Mouse (Mus musculus): ENCODE results near the gene Fam213b. TPM values are rescaled to one million over a fixed set of nuclear protein-coding genes. Genes with fewer than 3 reads are reported as not detected.
A peak's percentile ranks its signal among the peaks of the same experiment; 100 is the strongest.

Gene Fam213b
- total RNA-seq, 2 experiments from 2014 or later, result 54.8 to 58.7 TPM

DNA sequence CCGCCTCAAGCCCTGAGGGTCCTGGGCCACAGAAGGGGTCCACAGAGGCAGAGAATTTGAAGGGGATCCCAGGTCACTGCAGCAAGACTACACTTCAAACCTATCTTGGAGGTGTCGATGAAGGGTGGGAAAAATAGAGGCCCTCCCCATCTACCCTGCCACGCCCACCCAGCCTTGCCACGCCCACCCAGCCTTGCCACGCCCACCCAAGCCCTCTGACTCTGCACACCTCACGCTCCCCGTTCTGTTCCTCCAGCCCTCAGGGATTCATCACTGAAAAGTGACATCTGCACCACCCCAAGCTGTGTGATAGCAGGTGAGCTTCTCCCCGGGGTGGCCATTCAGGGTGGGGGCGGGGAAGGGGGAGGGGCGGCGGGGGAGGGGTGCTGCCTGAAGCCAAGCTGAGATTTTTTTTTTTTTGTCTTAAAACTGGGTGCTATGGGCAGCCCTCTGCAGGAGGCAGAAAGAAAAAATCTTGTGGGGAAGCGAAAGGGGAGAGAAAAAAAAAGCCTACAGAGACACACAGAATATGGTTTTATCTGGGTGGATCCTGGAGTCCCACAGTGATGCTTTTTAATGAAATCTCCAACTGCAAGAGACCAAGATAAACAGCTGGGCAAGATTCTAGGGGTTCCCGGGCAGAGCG, 16.8 kb downstream of the Fam213b start:
- no peak for DNase-seq (ENCODE audit: low spot score in 2 of 2)

DNA sequence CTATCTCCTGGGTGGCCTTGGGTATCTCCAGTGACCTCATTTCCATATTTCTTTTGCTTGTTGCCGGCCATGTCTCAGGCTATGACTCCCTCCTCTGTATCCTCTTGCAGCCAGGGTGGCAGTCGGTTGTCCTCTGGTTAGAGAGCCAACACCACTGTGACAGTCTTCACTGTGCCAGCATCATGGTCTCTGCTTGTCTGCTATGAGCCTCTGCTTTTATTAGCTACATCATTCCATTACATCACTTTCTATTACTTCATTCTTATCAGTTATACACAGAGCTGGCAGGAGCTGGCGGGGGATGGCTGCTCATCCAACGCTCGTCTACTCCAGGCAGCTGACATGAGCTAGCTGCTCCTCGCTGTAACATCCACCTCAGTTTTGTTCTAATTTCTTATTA, 18.2 kb downstream of the Fam213b start:
- peak in 1 of 2 experiments; percentile 55 for DNase-seq (ENCODE audit: low spot score in 2 of 2)

GRCm38 (mm10) chr4:154877864-154878548, 20.9 kb downstream of the Fam213b start:
- DNase-seq (ENCODE audit: low spot score in 2 of 2), result peak; percentile 83 to 92

DNA sequence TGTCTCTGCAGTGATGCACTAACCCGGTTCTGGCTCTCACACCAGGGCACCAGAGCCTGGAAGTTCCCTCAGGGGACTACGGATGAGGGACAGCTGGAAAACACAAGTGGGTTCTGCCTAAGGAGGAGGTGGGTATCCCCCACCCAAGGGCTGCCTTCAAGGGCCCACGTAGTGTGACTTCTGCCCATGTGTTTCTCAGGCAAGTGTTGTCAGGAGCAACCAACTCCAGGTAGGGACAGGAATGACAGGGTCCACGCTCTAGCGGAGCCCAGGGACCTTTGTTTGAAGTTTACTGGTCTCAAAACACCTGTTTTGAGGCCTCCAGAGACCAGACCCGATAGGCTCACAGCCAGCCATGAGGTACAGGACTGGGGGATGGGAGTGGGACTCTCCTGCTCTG, 25.7 kb downstream of the Fam213b start:
- no peak for DNase-seq (ENCODE audit: low spot score in 2 of 2)

DNA sequence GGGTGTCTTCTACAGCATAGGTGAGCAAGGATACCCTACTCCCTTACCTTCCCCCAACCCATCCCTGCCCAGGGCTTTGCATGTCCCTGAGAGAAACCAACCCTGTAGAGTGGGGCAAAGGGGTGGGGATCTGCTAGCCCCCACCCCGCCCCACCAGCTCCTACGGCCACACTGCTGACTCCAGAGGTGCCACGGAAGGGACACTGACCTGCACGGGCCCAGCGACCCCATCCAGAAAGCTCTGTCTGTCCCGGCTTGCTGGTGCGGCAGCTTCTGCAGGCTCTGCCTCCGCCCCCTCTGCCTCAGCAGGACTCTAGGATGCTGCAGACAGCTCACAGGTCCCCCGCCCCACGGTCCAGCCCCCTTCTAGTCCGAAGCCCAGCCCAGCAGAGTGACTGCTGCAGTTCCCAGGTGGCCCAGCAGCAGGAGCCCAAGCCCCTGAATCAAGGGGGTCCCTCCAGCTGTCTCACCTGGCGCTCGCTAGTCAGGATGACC, 27.1 kb downstream of the Fam213b start:
- DNase-seq (ENCODE audit: low spot score in 2 of 2), result no peak

- no peak for DNase-seq (ENCODE audit: low spot score in 2 of 2)
These were observed 28.2 kb downstream of the Fam213b start for GRCm38 (mm10) chr4:154870721-154871120.

GRCm38 (mm10) chr4:154869440-154869839, 29.5 kb downstream of the Fam213b start, which contains the start of gene Mmel1:
TSS of gene Mmel1 (plus strand) at chr4:154869585.
- no peak for DNase-seq (ENCODE audit: low spot score in 2 of 2)

DNA sequence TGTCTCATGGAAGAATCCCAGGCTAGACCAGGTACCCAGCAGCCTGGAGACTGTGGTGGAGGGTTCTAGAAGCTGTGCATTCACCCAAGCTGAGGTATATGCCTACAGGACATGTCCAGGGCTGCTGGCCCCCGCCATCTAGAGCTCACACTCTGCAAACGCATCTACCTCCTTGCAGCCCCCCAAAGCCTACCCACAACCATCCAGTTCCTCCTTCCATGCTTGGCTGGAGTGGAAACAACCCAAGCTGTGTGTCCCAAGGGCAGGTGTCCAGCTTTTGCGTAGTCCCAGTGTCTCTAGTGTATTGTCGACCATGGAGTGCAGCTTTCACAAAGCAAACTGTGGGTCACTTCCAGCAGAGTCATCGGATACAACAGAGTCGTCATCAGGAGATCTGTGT, 31.7 kb downstream of the Fam213b start:
- no peak for DNase-seq (ENCODE audit: low spot score in 2 of 2)

GRCm38 (mm10) chr4:154866391-154866790, 32.5 kb downstream of the Fam213b start:
- DNase-seq (ENCODE audit: low spot score in 2 of 2), result no peak

- DNase-seq (ENCODE audit: low spot score in 2 of 2), result peak in 1 of 2 experiments; percentile 1
These were observed 33.8 kb downstream of the Fam213b start for GRCm38 (mm10) chr4:154864961-154865760.

DNA sequence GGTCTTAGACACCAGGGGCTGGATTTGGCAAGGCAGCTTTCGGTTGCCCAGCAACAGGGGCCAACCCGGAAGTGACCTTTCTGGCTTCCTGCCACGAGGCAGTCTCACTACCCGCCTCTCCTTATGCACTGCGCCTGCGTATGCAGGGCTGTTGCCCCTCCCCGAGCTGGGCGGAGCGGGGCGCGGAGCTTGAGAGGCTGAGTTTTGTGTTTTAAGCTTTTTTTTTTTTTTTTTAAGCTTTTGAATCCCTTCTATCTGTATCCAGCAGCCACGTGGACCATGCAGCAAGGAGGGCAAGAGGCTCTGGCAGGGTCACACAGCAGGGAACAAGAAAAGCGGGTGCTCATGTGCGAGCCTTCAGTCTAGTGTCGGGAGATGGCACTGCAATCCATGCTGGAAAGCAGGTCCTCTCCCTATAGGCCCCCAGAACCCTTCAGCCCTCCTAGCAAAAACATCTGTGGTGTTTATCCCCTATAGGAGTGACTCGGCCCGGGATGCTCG, 34.6 kb downstream of the Fam213b start:
- peak; percentile 75 to 87 for DNase-seq (ENCODE audit: low spot score in 2 of 2)

- DNase-seq (ENCODE audit: low spot score in 2 of 2), result no peak
These were observed 35.4 kb downstream of the Fam213b start for GRCm38 (mm10) chr4:154863436-154863935.

- peak in 1 of 2 experiments; percentile 0 for DNase-seq (ENCODE audit: low spot score in 2 of 2)
These were observed 37.0 kb downstream of the Fam213b start for GRCm38 (mm10) chr4:154861967-154862366.

DNA sequence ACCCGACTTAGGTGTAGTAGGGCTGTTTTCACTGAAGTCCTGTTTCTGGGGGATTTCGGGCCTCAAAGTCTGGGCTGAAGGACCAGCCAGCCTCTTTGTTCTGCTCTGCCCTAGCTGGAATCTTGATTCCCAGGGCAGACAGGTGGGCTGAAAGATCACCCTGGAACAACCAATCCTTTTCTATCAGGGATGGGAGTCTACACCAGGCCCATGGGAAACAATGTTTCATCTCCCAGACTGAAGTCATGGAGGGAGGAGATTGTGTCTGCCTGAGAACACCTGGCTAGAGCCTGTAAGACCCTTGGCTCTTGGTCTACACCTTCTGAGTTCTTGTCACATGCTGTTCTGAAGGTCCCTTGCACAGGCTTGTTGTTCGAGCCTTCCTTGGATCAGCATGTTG, 40.3 kb downstream of the Fam213b start:
- DNase-seq (ENCODE audit: low spot score in 2 of 2), result no peak

GRCm38 (mm10) chr4:154857366-154858240, 41.3 kb downstream of the Fam213b start:
- no peak for DNase-seq (ENCODE audit: low spot score in 2 of 2)

DNA sequence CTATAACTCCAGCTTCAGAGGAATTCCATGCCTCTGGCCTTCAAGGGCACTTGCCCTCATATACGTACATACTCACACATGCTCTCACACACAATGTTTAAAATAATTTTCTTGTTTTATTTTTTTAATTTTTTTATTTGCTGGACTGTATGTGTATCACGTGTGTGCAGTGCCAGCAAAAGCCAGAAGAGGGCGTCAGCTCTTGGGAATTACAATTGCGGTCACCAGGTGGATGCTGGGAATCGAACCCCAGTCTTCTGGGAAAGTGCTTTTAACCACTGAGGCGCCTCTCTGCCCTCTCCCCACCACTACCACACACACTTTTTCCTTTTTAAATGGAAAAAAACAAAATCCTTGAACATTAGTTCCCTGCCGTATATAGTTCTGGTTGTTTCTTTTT, 42.1 kb downstream of the Fam213b start:
- DNase-seq (ENCODE audit: low spot score in 2 of 2), result no peak

DNA sequence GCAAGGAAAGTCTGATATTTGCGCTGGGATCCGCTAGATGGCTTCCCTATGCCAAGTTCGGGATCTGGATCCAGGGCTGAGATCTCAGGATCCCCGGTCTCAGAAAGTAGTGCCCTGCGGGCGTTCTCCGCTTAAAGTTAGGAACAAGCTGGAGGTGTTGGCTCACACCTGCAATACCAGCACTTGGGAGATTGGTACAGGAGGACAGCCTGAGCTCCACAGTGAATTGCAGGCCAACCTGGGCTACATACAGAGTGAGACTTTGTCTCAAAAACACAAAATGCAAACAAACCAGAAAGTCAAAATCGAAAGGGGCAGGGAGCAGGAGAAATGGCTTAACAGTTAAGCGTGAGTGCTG, 42.5 kb downstream of the Fam213b start:
- DNase-seq (ENCODE audit: low spot score in 2 of 2), result no peak

DNA sequence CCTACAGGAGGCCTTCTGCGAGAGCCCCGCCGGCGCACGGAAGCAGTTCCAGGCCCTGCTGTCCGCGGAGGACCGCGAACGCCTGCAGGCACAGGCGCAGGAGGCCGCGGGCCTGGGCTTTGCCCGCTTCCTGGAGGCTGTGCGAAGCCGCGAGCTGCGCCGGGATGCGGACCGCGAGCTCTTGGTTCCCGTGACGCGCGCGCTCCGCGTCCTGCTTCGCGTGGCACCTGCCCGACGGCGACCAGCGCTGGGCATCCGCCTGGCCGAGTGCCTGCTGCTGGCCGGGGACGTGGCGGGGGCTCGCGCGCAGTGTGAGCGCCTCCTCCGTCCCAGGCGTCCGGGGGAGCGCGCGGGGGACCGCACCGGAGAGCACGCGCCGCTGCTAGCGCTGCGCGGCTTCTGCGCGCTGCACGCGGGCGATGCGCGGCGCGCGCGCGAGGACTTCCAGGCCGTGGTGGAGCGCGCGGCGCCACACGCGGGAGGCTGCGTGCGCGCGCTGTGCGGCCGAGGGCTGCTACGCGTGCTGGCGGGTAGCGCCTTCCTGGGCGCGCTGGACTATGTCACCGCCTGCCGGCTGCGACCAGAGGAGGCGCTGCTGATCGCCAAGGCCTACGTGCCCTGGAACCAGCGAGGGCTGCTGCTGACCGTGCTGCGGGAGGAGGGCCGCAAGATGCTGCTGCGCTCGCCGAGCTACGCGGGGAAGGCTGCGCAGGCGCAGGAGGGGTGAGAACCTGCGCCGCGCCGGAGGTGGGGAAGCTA, 43.0 kb downstream of the Fam213b start:
- DNase-seq (ENCODE audit: low spot score in 2 of 2), result peak; percentile 90 to 91

- DNase-seq (ENCODE audit: low spot score in 2 of 2), result no peak
These were observed 44.1 kb downstream of the Fam213b start for GRCm38 (mm10) chr4:154854676-154855345.

Measured in layer of hippocampus, adult 18-20 months (tissue).